Mouse (Mus musculus) layer of hippocampus, postnatal 25 days (tissue): ENCODE results near the gene Gm20737. TPM values are rescaled to one million over a fixed set of nuclear protein-coding genes. Genes with fewer than 3 reads are reported as not detected.
"Not testable (repeated sequence)": the region's sequence is repeated elsewhere in the genome, so short reads cannot be mapped to it uniquely, and the experiment has no call there.

Source experiments
- DNase-seq, 2 experiments: peaks; one replicate each; pipeline ENCODE4 v3.0.0; 2022; ENCODE audit warnings: mixed read lengths in 2 of 2, low spot score in 1 of 2; ENCODE audit errors: extremely low spot score in 1 of 2
- total RNA-seq, 2 experiments: library from RNA; stranded (reverse); gene quantifications; 2 replicates each; pipeline ENCODE4 v1.2.3; 2021

Gene Gm20737
- not detected for total RNA-seq

- DNase-seq = not testable (repeated sequence)
Measured at GRCm38 (mm10) chrY:10535942-10536341, at the start of gene Gm20737. TSS of gene Gm20737 (minus strand) at chrY:10536042.

GRCm38 (mm10) chrY:10553153-10553552 lies 17.3 kb upstream of the Gm20737 start, which contains the start of gene Gm21775:
TSS of gene Gm21775 (plus strand) at chrY:10553453.
- not testable (repeated sequence) for DNase-seq

Other genes with a start within 250 kb of the Gm20737 start
- not detected for gene Gm20834, start 211.5 kb downstream of the Gm20737 start, total RNA-seq
- gene Gm28510, start 123.3 kb downstream of the Gm20737 start, total RNA-seq = not detected
- gene Gm21775, start 17.4 kb upstream of the Gm20737 start, total RNA-seq = not detected
- not detected for gene Gm21900, start 80.3 kb upstream of the Gm20737 start, total RNA-seq
- not detected for gene Gm20777, start 216.4 kb upstream of the Gm20737 start, total RNA-seq